Mouse (Mus musculus) lung, embryonic 15.5 days (tissue): ENCODE measurements around the gene Trim45. TPM values are rescaled to one million over a fixed set of nuclear protein-coding genes. Genes with fewer than 3 reads are reported as not detected.
A peak's percentile ranks its signal among the peaks of the same experiment; 100 is the strongest.

Experiments used
- ATAC-seq: fragments of 200-750 bp; cut with Nextera tagmentation; 2 replicates; pipeline ENCODE4 v1.8.0; 2017; ENCODE audit warnings: moderate number of reproducible peaks, borderline replicate concordance; ENCODE audit not compliant: low FRiP score, low TSS enrichment; ENCODE audit errors: extremely low read depth
- H3K27ac ChIP-seq: fragments of 300-500 bp; sonication (generic); 2 replicates; pipeline ENCODE4 v1.5.1; 2015; ENCODE audit warnings: moderate library complexity, mild to moderate bottlenecking, inconsistent platforms
- H3K27me3 ChIP-seq: fragments of 300-500 bp; sonication (generic); 2 replicates; pipeline ENCODE4 v1.6.1; 2015; ENCODE audit warnings: inconsistent platforms
- H3K36me3 ChIP-seq: fragments of 300-500 bp; sonication (generic); 2 replicates; pipeline ENCODE4 v1.6.1; 2015; ENCODE audit warnings: inconsistent platforms
- H3K4me1 ChIP-seq: fragments of 300-500 bp; sonication (generic); 2 replicates; pipeline ENCODE4 v1.6.1; 2015; ENCODE audit warnings: inconsistent platforms
- H3K4me2 ChIP-seq: fragments of 300-500 bp; sonication (generic); 2 replicates; pipeline ENCODE4 v1.6.1; 2015; ENCODE audit warnings: inconsistent platforms, mild to moderate bottlenecking, moderate library complexity
- H3K4me3 ChIP-seq: fragments of 300-500 bp; sonication (generic); 2 replicates; pipeline ENCODE4 v1.5.1; 2015; ENCODE audit warnings: mild to moderate bottlenecking, inconsistent platforms
- H3K9ac ChIP-seq: fragments of 300-500 bp; sonication (generic); 2 replicates; pipeline ENCODE4 v1.6.1; 2015; ENCODE audit warnings: inconsistent platforms
- H3K9me3 ChIP-seq: fragments of 300-500 bp; sonication (generic); 2 replicates; pipeline ENCODE4 v1.6.1; 2016; ENCODE audit warnings: inconsistent platforms
- WGBS: fragments of 180-500 bp; shearing (Covaris S2); methylation state at CpG from one replicate; pipeline ENCODE4 v1.1.7; 2015; 5-methylcytosine and 5-hydroxymethylcytosine counted together
- polyA plus RNA-seq: library from polyadenylated mRNA; unstranded; fragments of >200 nt; fragmentation: Nextera tagmentation; extraction: Ambion mirVana; gene quantifications from 2 replicates; pipeline ENCODE4 v1.2.1, GENCODE M21; 2015

Gene Trim45
- polyA plus RNA-seq, 1 experiment from 2014 or later = 5.5 TPM

GRCm38 (mm10) chr3:100910621-100911020 lies 11.4 kb upstream of the Trim45 start:
- no peaks in the 10 kb centered on the region for H3K36me3 ChIP-seq
- no peaks in the 10 kb centered on the region for H3K9me3 ChIP-seq
- H3K4me2 ChIP-seq = no peak overlapping the region
- H3K4me1 ChIP-seq = no peaks in the 10 kb centered on the region
- WGBS = 43% methylated on average over 5 of the region's 5 CpGs
- ATAC-seq = no peak
- no peak overlapping the region for H3K9ac ChIP-seq
- no peak overlapping the region for H3K4me3 ChIP-seq
- H3K27ac ChIP-seq = no peak overlapping the region
- H3K27me3 ChIP-seq = no peaks in the 10 kb centered on the region

- Histone ChIP-seq H3K27ac (no peak overlapping the region), H3K27me3 (no peaks in the 10 kb centered on the region), H3K4me2 (no peak overlapping the region), H3K4me1 (no peaks in the 10 kb centered on the region), H3K4me3 (no peak overlapping the region), H3K9me3 (no peaks in the 10 kb centered on the region), H3K9ac (no peak overlapping the region), H3K36me3 (no peaks in the 10 kb centered on the region)
- 65% methylated on average over 9 of the region's 9 CpGs for WGBS
- ATAC-seq = no peak
Observed at GRCm38 (mm10) chr3:100911026-100911425, 11.0 kb upstream of the Trim45 start.

GRCm38 (mm10) chr3:100911498-100912213 lies 10.3 kb upstream of the Trim45 start:
- Histone ChIP-seq H3K9ac (no peak overlapping the region), H3K4me1 (no peaks in the 10 kb centered on the region), H3K9me3 (no peaks in the 10 kb centered on the region), H3K27ac (no peak overlapping the region), H3K4me3 (no peak overlapping the region), H3K4me2 (no peak overlapping the region), H3K36me3 (no peaks in the 10 kb centered on the region), H3K27me3 (no peaks in the 10 kb centered on the region)
- ATAC-seq = no peak
- 46% methylated on average over 7 of the region's 7 CpGs for WGBS

- no peak overlapping the region for H3K9ac ChIP-seq
- H3K27ac ChIP-seq = no peak overlapping the region
- H3K4me1 ChIP-seq = peaks cover 6% of the 10 kb centered on the region; the same call in 1 of the 2 replicates
- no peak for ATAC-seq
- no peaks in the 10 kb centered on the region for H3K27me3 ChIP-seq
- H3K36me3 ChIP-seq = no peaks in the 10 kb centered on the region
- H3K4me3 ChIP-seq = no peak overlapping the region
- WGBS = 17% methylated on average over 7 of the region's 7 CpGs
- H3K9me3 ChIP-seq = no peaks in the 10 kb centered on the region
- no peak overlapping the region for H3K4me2 ChIP-seq
Observed at GRCm38 (mm10) chr3:100916844-100917243, 5.2 kb upstream of the Trim45 start.

GRCm38 (mm10) chr3:100920611-100921140 lies 1.3 kb upstream of the Trim45 start:
- H3K4me2 ChIP-seq = no peak overlapping the region
- no peak for ATAC-seq
- WGBS = 78% methylated on average over 9 of the region's 9 CpGs

GRCm38 (mm10) chr3:100922506-100923375 lies 739 bp downstream of the Trim45 start:
- WGBS = 28% methylated on average over 28 of the region's 28 CpGs
- Histone ChIP-seq H3K9me3 (no peaks in the 10 kb centered on the region), H3K9ac (peak overlapping the region; percentile 61), H3K27ac (peak overlapping the region; percentile 71), H3K4me3 (peak overlapping the region; percentile 60), H3K36me3 (no peaks in the 10 kb centered on the region; the same call in 1 of the 2 replicates), H3K4me2 (peak overlapping the region; percentile 77), H3K4me1 (peaks cover 21% of the 10 kb centered on the region), H3K27me3 (no peaks in the 10 kb centered on the region)
- peak; percentile 47; the same call in 1 of the 2 replicates for ATAC-seq

More at GRCm38 (mm10) chr3:100920611-100921140, 1.3 kb upstream of the Trim45 start:
- H3K9me3 ChIP-seq = no peaks in the 10 kb centered on the region
- H3K27ac ChIP-seq = no peak overlapping the region
- no peak overlapping the region for H3K9ac ChIP-seq
- H3K36me3 ChIP-seq = no peaks in the 10 kb centered on the region
- H3K27me3 ChIP-seq = no peaks in the 10 kb centered on the region
- no peak overlapping the region for H3K4me3 ChIP-seq
- peaks cover 24% of the 10 kb centered on the region for H3K4me1 ChIP-seq

- no peaks in the 10 kb centered on the region for H3K9me3 ChIP-seq
- no peak overlapping the region for H3K27ac ChIP-seq
- H3K36me3 ChIP-seq = peaks cover 6% of the 10 kb centered on the region; the same call in 1 of the 2 replicates
- WGBS = 64% methylated on average over 6 of the region's 6 CpGs
- no peak overlapping the region for H3K4me3 ChIP-seq
- ATAC-seq = no peak
- no peak overlapping the region for H3K4me2 ChIP-seq
- H3K9ac ChIP-seq = no peak overlapping the region
- peaks cover 21% of the 10 kb centered on the region for H3K4me1 ChIP-seq
- no peaks in the 10 kb centered on the region for H3K27me3 ChIP-seq
Observed at GRCm38 (mm10) chr3:100924065-100924732, 2.2 kb downstream of the Trim45 start.

GRCm38 (mm10) chr3:100925176-100925575 lies 3.2 kb downstream of the Trim45 start:
- H3K27ac ChIP-seq = no peak overlapping the region
- H3K9me3 ChIP-seq = no peaks in the 10 kb centered on the region
- H3K9ac ChIP-seq = no peak overlapping the region
- ATAC-seq = no peak
- H3K4me1 ChIP-seq = peaks cover 21% of the 10 kb centered on the region
- 52% methylated on average over 16 of the region's 16 CpGs for WGBS
- peaks cover 10% of the 10 kb centered on the region; the same call in 1 of the 2 replicates for H3K36me3 ChIP-seq
- H3K27me3 ChIP-seq = no peaks in the 10 kb centered on the region
- H3K4me2 ChIP-seq = peak overlapping the region; percentile 5; the same call in 1 of the 2 replicates
- H3K4me3 ChIP-seq = no peak overlapping the region

- no peaks in the 10 kb centered on the region for H3K4me1 ChIP-seq
- no peak for ATAC-seq
- no peak overlapping the region for H3K27ac ChIP-seq
- no peaks in the 10 kb centered on the region for H3K9me3 ChIP-seq
- H3K27me3 ChIP-seq = no peaks in the 10 kb centered on the region
- H3K9ac ChIP-seq = no peak overlapping the region
- H3K4me3 ChIP-seq = no peak overlapping the region
- WGBS = 88% methylated on average over 23 of the region's 23 CpGs
- peaks cover 14% of the 10 kb centered on the region; the same call in 1 of the 2 replicates for H3K36me3 ChIP-seq
- H3K4me2 ChIP-seq = no peak overlapping the region
Observed at GRCm38 (mm10) chr3:100931332-100932076, 9.5 kb downstream of the Trim45 start.

- no peak overlapping the region for H3K27ac ChIP-seq
- H3K4me3 ChIP-seq = no peak overlapping the region
- no peak overlapping the region for H3K4me2 ChIP-seq
- no peak overlapping the region for H3K9ac ChIP-seq
- H3K4me1 ChIP-seq = no peaks in the 10 kb centered on the region
- no peak for ATAC-seq
- H3K27me3 ChIP-seq = no peaks in the 10 kb centered on the region
- 68% methylated on average over 11 of the region's 11 CpGs for WGBS
- no peaks in the 10 kb centered on the region for H3K9me3 ChIP-seq
- H3K36me3 ChIP-seq = peaks cover 22% of the 10 kb centered on the region; the same call in 1 of the 2 replicates
Observed at GRCm38 (mm10) chr3:100932077-100932944, 10.3 kb downstream of the Trim45 start.
